Mouse (Mus musculus) T-helper 1 cell (primary cell): ENCODE results near the gene Gxylt1.
"Not testable (repeated sequence)": the region's sequence is repeated elsewhere in the genome, so short reads cannot be mapped to it uniquely, and the experiment has no call there.

Source experiments
- in situ Hi-C: fragments of 300-600 bp; cut with MboI, MseI; formaldehyde crosslinking; loops from one replicate; pipeline ENCODE4 v1.15.1; 2025; ENCODE audit warnings: high pct_unique_total_duplicates

The Gxylt1 gene

DNA sequence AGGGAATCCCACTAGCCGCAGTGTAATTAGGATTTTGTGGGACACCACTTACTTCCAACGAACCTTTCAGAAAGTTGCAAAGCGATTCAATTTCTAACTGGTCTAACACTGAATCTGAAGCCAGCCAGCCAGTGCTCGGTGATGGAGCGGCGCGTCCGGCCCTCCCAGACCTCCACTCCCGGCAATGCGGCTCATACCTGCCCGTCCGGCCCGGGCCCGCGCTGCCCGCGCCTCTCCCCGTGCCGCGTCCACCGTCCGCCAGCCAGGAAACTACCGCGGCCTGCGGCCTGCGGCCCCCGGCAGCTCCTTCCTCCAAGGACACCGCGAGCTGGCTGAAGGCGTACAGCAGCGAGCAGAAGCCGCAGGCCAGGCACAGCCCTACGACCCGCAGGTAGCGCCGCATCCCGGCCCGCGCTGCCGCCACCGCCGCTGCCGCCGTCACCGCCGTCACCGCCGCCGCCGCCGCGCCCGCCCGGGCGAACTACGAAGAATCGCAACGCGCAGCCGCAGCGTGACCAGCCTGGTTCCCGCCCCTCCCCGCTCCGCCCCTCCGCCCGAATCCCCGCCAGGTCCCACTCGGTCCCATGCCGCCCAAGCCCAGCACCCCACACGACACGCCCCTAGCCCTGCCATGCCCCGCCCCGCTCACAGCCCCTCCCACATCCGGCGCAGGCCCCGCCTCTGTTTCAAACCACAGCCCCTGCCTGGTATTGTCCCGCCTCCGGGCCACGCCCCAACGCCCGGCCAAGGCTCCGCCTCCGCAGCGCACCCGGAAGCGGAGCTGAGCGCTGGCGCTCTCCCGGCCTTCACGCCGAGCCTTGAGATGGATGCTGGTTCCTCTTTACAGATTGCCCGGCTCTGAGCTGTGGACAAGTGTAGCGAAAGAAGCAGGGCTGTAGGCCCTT lies at the start of gene Gxylt1:
Gxylt1 (minus strand) TSS at position 501 of the 905 bp plus-strand sequence.
- in situ Hi-C loops, result no loop called here

DNA sequence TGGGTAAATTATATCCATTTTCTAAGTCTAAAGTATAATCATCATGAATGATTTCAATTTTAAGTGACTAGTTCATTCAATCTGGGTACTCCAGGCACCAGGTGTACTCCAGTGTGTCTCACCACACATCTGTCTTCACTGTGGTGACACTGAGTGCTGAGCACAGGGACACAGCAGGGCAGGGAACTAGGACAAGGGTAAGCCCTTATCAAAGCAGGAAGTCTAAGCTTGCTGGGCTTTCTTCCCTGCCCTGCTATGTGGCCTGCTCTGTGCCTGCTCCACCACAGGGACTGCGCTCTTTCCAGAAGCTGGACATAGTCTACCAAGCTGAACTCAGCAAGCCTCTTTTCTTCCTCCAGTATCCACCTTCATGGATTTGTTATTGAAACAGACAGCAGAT lies 43.8 kb upstream of the Gxylt1 start:
- in situ Hi-C loops, result no loop called here

- in situ Hi-C loops, result not testable (repeated sequence)
Measured at GRCm38 (mm10) chr15:93310304-93310703, 35.3 kb upstream of the Gxylt1 start.

- in situ Hi-C loops, result no loop called here
Measured at GRCm38 (mm10) chr15:93298197-93298596, 23.2 kb upstream of the Gxylt1 start.

DNA sequence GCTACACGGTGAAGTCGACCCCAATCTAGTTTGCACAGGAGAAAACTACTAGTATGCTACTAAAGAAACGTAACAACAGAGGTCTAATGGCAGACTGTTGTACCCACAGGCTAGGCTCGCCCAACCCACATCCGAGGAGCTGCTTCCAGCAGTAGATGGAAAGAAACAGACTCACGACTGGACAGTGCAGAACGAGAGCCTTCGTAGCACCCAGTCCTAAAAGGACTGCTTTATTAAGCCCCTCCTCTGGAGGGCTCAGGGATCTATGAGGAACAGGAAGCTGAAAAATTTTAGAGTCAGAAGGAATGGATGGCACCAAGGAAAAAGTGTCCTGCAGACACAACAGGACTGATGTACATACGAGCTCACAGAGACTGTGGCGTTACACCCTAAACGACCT lies 19.5 kb upstream of the Gxylt1 start:
- in situ Hi-C loops, result no loop called here

- in situ Hi-C loops, result no loop called here
Measured at GRCm38 (mm10) chr15:93288321-93288720, 13.3 kb upstream of the Gxylt1 start.

DNA sequence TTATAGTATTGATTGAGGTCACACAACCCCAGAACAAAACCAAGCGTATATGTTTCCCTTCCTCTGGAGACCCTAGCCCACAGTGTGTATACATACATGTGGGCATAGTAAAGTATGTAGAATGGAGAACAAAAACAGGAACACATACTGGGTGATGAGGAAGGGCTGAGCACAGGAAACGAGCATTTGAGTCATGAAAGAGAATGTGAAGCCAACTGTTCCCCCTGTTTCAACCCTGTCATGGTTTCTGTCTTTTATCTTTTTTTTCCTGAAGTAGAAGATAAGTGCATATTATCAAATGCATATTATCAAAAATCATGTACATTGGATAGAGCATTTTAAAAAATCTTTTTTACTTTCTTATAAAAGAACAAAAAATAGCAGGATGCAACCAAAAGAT lies 12.6 kb upstream of the Gxylt1 start:
- in situ Hi-C loops, result no loop called here

DNA sequence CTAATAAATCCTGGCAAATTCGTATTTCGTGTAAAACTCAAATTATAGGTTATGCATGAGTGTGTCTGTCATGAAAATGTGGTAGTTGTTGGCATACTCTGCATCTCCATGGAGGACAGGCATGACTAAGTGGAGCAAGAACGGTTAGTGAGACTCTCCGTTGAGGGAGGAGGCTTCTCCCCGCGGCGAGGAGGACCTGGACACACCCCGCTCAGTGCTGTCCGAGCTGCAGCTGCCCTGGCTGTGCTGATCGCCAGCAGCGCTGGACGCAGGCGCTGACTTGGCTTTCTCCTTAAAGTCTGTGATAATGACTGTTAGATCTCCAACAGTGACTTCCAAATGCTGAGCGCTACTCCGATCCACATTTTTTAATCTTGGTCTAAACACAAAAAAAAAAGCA lies 10.3 kb upstream of the Gxylt1 start:
- in situ Hi-C loops, result no loop called here

DNA sequence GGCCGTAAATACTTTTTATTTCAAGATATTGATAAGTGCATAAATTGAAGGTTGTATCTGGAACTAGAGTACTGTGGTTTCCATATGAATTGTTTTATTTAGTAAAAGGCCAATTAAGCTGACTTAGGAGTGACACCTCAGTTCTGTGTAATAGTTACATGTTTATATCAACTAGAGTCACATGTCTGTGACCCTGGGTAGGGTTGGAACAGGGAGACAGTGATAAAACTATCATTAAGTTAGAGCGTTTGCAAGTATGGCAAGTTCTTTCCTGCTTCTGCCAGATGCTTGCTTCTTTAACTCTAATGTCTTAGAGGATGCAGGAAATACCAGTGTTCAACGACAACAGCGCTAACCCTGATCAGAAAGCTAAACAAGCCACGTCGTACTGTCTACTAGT lies 9.3 kb upstream of the Gxylt1 start:
- in situ Hi-C loops, result no loop called here

- in situ Hi-C loops, result no loop called here
Measured at GRCm38 (mm10) chr15:93283349-93283748, 8.4 kb upstream of the Gxylt1 start.

DNA sequence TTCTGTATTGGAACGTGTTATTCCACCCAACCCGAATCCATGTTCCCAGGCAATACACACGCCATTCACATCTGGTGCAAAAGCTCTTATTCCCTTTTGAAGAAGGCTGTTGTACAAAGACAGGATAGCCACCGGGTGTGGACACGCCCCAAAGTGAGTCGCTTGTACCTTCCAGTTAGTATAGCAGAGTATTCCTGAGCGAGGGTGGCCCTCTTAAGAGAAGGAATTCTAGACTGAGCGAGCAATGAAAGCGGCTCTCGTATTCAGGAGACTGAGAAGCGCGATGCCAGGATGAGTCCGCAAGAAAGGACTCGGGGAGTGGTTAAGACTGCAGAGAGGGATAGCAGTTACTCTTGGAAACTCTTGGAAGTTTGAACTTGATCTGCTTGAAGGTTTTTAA lies 1.3 kb upstream of the Gxylt1 start:
- in situ Hi-C loops, result no loop called here

DNA sequence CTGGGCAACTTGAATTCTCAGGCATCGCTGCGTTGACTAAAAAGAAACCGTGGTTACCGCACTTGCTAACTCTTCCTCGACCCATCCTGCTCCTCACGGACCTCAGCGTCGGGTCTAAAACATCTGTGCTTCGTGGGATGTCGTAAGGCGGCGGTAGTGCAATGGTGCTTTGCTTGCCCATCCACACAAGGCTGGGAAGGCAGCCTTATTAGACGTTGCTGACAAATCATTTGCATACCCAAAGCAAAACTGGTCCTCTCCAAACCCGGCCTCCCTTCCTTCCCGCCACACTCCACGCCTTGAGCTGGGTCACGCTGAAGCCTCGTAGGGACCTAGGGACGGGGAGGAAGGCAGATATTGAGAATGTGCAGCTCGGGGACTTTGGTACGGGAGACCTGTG lies 644 bp upstream of the Gxylt1 start:
- in situ Hi-C loops, result no loop called here

DNA sequence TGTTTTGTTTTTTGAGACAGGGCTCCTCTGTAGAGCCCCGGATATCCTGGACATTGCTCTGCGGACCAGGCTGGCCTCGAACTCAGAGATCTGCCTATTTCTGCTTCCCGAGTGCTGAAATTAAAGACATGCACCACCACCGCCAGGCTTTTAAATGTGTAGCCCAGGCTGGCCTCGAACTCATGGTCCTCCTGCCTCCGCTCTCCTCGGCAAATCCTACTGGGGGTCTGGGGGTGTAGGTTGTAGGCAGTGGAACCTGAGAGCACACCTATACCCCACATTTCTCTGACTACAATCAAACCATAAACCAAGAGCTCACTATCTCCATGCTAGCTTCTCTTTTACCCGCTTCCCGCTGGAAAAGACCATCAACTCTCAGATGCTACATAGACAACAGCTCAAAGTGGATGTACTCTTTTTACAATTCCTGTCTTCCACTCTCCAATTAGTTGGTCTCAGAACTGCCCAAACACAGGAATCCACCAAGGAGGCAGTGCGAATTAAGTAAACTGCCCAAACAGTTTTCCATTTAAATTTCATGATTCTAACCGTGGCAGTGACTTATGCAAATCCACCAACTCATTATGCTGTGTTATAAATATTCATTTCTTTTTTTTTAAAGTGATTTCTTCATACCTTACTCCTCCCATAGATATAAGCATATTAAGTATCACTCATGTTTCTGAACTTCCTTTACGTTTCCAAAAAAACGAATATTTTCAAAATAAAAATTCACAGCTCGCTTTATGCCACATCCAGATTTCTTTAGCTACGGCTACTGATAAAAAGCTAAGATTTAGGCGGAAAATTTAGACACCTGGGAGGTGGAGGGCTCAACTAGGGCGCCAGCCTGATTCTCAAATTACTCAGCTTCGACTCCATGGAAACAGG lies 946 bp downstream of the Gxylt1 start:
- in situ Hi-C loops, result no loop called here

DNA sequence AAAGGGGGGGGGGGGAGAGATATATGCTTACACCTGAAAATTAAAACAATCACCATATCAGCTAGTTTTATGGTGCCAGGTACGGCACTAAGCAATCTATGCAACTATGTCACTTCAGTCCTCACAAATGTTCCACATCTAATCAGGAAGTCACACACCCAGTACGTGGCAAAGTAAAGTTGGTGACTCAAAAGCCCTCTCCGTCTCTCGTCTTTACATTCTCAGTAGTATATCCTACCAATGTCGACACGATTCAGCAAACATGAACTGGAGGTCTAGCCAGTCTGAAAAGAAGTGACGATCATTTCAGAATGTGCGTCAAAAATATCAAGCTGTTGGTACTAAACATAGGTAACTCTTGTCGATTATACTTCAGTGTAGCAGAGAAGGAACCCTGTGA lies 2.0 kb downstream of the Gxylt1 start:
- in situ Hi-C loops, result no loop called here

- in situ Hi-C loops, result no loop called here
Measured at GRCm38 (mm10) chr15:93270289-93270855, 4.6 kb downstream of the Gxylt1 start.

DNA sequence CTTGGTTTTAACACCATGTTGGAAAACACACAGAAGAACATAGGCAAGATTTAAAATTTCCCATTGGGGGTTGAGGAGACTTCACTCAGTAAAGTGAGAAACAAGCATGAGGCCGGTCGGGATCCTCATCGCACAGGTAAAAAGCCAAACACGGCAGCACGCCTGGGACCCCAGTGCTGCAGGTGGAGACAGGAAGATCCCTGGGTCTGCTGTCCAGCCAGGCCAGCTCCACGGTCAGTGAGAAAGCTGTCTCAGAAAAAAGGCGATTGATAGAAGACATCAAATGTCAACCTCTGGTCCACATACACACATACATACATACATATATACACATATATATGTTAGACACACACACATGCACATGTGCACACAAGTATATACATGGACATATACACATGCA lies 5.4 kb downstream of the Gxylt1 start:
- in situ Hi-C loops, result no loop called here

- in situ Hi-C loops, result no loop called here
Measured at GRCm38 (mm10) chr15:93268001-93268400, 7.0 kb downstream of the Gxylt1 start.

DNA sequence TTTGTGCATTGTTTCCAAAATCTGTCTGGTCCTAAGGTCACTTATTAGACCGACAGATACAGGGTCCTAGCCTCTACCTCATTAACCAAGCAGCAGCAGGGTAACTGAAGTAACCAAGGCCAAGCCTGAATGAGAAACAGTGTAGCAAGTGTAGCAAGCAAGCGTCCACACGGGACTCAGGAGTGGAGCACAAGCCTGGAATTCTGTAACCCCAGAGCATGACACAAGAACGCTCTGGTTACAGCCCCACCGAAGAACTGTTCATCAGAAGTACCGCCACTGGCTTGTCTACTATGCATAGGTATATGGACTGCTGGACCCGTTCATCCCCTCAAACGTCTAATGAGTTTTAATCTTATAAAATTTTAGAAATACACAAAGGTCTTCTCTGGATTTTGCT lies 7.5 kb downstream of the Gxylt1 start:
- in situ Hi-C loops, result no loop called here

DNA sequence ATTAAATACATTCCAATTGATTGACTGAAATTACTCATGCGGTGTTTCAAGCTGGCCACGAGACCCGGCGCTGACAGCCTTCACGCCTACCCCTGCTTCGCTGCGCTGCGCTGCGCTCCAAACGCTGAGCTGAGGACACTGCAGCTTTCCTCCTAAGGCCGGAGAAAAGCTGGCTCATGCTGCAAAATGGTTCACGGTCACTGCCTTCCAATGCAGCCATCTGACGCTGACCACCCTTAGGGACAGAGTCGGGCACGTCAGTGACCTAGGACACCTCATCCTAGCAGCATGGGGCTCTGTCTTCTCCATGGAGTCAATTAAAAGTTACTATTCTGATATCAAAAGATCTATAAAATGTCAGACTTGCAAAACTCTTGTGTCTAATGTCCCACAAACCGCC lies 8.6 kb downstream of the Gxylt1 start:
- in situ Hi-C loops, result no loop called here

GRCm38 (mm10) chr15:93265728-93266127 lies 9.3 kb downstream of the Gxylt1 start:
- in situ Hi-C loops, result no loop called here

GRCm38 (mm10) chr15:93265231-93265630 lies 9.7 kb downstream of the Gxylt1 start:
- in situ Hi-C loops, result no loop called here

- in situ Hi-C loops, result no loop called here
Measured at GRCm38 (mm10) chr15:93264221-93264620, 10.8 kb downstream of the Gxylt1 start.
